Mouse (Mus musculus): Measurements from ENCODE around the gene Rara.

GRCm38 (mm10) chr11:98889077-98889476, 38.5 kb upstream of the Rara start:
- TF ChIP-seq POLR2A (IDR thresholded peaks at IDR 0.05; ENCODE audit: low read depth, low read length): no peak
- TF ChIP-seq CTCF (conservative IDR thresholded peaks at IDR 0.05 in 1 of 2, IDR thresholded peaks at IDR 0.05 in 1 of 2; ENCODE audit: low read depth in 2 of 2, low read length in 2 of 2): no peak
- no peak for TF ChIP-seq EP300 (IDR thresholded peaks at IDR 0.05; ENCODE audit: low read length)
- TF ChIP-seq MEF2A (IDR thresholded peaks at IDR 0.05; ENCODE audit: borderline replicate concordance, low read depth, low read length): no peak

Data from CH12.LX (cell line).